Mouse (Mus musculus) bone marrow macrophage, adult 2 months (primary cell): ENCODE results near the gene Tmem220.

Experiments
- CTCF ChIP-seq: IDR thresholded peaks from 2 replicates; pipeline ENCODE4 v1.5.1; 2012; ENCODE audit warnings: low read depth, mild to moderate bottlenecking, low read length, moderate library complexity
- POLR2A ChIP-seq: IDR thresholded peaks from 2 replicates; pipeline ENCODE4 v1.6.1; 2012; ENCODE audit warnings: mild to moderate bottlenecking, low read depth, low read length, borderline replicate concordance

DNA sequence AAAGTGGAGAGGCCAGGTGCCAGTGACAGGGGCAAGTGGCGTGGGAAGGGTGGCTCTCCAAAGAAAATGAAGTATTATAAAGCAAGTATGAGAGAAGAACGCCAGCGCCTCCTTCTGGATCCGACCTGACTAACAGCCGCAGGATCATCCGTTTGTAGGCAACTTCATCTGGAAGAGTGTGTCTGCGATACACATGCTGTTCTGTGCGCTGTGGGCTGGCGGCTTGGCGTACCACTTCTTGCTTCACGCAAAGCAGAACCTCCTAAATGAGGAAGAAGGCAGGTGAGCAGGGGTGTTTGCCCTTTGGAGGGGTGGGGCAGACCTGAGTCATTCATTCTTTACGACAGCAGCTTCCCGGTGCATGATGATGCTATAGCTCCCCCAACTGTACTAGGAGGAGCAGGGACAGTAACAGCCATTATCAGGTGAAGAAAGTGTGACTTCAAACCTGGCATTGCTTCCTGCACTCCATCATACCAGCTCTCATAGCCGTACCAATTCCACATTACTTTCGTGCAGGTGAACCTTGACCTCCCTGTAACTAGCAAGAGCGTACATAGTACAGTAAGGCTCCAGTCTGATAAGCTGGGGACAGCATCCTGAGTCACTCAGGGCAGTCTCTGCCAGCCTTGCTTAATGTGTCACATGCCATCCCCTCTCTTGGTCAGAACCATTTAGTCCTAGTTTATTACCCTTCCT, 6.1 kb downstream of the Tmem220 start:
- TF ChIP-seq CTCF (peak; percentile 24), POLR2A (no peak)
